ENCODE assay signal across 8 mouse cellular contexts in the genomic region with DNA sequence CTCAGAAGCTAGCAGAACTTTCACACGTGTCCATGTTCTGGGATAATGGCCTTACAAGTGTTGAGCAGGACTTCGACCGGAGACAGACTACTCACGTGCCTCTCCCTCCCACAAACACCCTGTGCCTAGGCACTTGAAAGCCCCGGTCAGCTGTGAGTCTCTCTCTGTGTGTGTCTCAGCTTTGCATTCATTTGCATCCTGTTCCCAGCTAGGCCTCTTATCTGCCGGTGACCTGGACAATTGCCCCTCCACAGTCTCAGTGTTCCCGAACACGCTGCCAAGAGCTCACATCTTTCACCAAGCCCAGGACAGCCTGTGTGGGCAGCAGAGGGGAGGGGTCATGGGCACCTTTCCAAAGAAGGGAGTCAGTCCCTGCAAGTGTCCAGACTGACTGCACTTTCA. TPM values are rescaled to one million over a fixed set of nuclear protein-coding genes. Genes with fewer than 3 reads are reported as not detected.
A peak's percentile ranks its signal among the peaks of the same experiment; 100 is the strongest.
DNase-seq lines count a peak whose midpoint lies in the region; ATAC-seq and TF ChIP-seq lines count a peak whose summit lies in the region.

No protein-coding gene starts in this region.

- WGBS in forebrain, embryonic 10.5 days: 2% methylated on average over 8 of the region's 8 CpGs
- 4% methylated on average over 8 of the region's 8 CpGs for WGBS in forebrain, embryonic 16.5 days
- 4% methylated on average over 8 of the region's 8 CpGs for WGBS in embryonic facial prominence, embryonic 10.5 days
- 1% methylated on average over 8 of the region's 8 CpGs for WGBS in hindbrain, embryonic 11.5 days
- 8% methylated on average over 8 of the region's 8 CpGs for WGBS in liver, embryonic 14.5 days (ENCODE audit: insufficient replicate concordance)

- DNase-seq in forebrain, embryonic 10.5 days (ENCODE audit: extremely low spot score, low spot score): no peak
- DNase-seq in embryonic facial prominence, embryonic 10.5 days (ENCODE audit: low spot score): peak; percentile 37
- peak; percentile 34 for DNase-seq in hindbrain, embryonic 11.5 days (ENCODE audit: low spot score)
- no peak for DNase-seq in liver, embryonic 14.5 days (ENCODE audit: low read depth in 3 of 3, low spot score in 3 of 3)
- DNase-seq in left cerebral cortex, postnatal 36 days (ENCODE audit: low spot score in 2 of 2): no peak
- DNase-seq in right cerebral cortex, postnatal 25 days: no peak

- peaks cover 92% of the 10 kb centered on the region for H3K27me3 ChIP-seq in forebrain, embryonic 10.5 days (ENCODE audit: poor library complexity, severe bottlenecking)
- H3K27me3 ChIP-seq in forebrain, embryonic 16.5 days (replicated peaks; ENCODE audit: control insufficient read depth, insufficient read depth, low read length): peaks cover 20% of the 10 kb centered on the region
- H3K27me3 ChIP-seq in embryonic facial prominence, embryonic 10.5 days (replicated peaks; ENCODE audit: low read depth, poor library complexity, severe bottlenecking): peaks cover 78% of the 10 kb centered on the region
- H3K27me3 ChIP-seq in hindbrain, embryonic 11.5 days (ENCODE audit: control insufficient read depth, insufficient read depth, low read length): peaks cover 23% of the 10 kb centered on the region
- peaks cover 39% of the 10 kb centered on the region for H3K27me3 ChIP-seq in liver, embryonic 14.5 days (ENCODE audit: control insufficient read depth, insufficient read depth, low read length)
- H3K27me3 ChIP-seq in testis, adult 2 months (ENCODE audit: control insufficient read depth, insufficient read depth, low read length): no peaks in the 10 kb centered on the region

- TF ChIP-seq CTCF in liver, embryonic 14.5 days (IDR thresholded peaks at IDR 0.05; ENCODE audit: low read depth): no peak
- no peak for TF ChIP-seq CTCF in testis, adult 2 months (IDR thresholded peaks at IDR 0.05; ENCODE audit: control insufficient read depth, insufficient read depth, insufficient replicate concordance, low read depth, low read length)

- H3K27ac ChIP-seq in forebrain, embryonic 10.5 days: no peak overlapping the region
- H3K27ac ChIP-seq in forebrain, embryonic 16.5 days (ENCODE audit: low read length): no peak overlapping the region
- no peak overlapping the region; the same call in 1 of the 2 replicates for H3K27ac ChIP-seq in embryonic facial prominence, embryonic 10.5 days (replicated peaks)
- H3K27ac ChIP-seq in hindbrain, embryonic 11.5 days (ENCODE audit: low read depth, low read length): no peak overlapping the region
- no peak overlapping the region for H3K27ac ChIP-seq in liver, embryonic 14.5 days
- peak overlapping the region; percentile 71 for H3K27ac ChIP-seq in testis, adult 2 months (ENCODE audit: control insufficient read depth, insufficient read depth, low read depth, low read length)

- peak overlapping the region; percentile 11 for H3K4me3 ChIP-seq in forebrain, embryonic 10.5 days
- no peak overlapping the region for H3K4me3 ChIP-seq in forebrain, embryonic 16.5 days (replicated peaks; ENCODE audit: low read length)
- peak overlapping the region; percentile 67; the same call in 1 of the 2 replicates for H3K4me3 ChIP-seq in embryonic facial prominence, embryonic 10.5 days
- H3K4me3 ChIP-seq in hindbrain, embryonic 11.5 days (ENCODE audit: low read depth, low read length): no peak overlapping the region
- no peak overlapping the region for H3K4me3 ChIP-seq in liver, embryonic 14.5 days (ENCODE audit: insufficient read depth in 1 of 2, low read depth in 2 of 2, low read length in 2 of 2)
- H3K4me3 ChIP-seq in testis, adult 2 months (ENCODE audit: control insufficient read depth, low read depth, low read length): no peak overlapping the region

- no peak for ATAC-seq in forebrain, embryonic 16.5 days
- ATAC-seq in hindbrain, embryonic 11.5 days (ENCODE audit: low FRiP score): no peak
- no peak for ATAC-seq in liver, embryonic 14.5 days (ENCODE audit: insufficient read depth)

- H3K36me3 ChIP-seq in forebrain, embryonic 10.5 days (replicated peaks): no peaks in the 10 kb centered on the region
- no peaks in the 10 kb centered on the region for H3K36me3 ChIP-seq in forebrain, embryonic 16.5 days (ENCODE audit: control insufficient read depth, insufficient read depth)
- H3K36me3 ChIP-seq in embryonic facial prominence, embryonic 10.5 days (replicated peaks): no peaks in the 10 kb centered on the region; the same call in 1 of the 2 replicates
- no peaks in the 10 kb centered on the region for H3K36me3 ChIP-seq in hindbrain, embryonic 11.5 days (ENCODE audit: control insufficient read depth, insufficient read depth, low read length)
- H3K36me3 ChIP-seq in liver, embryonic 14.5 days (replicated peaks; ENCODE audit: control insufficient read depth, insufficient read depth, low read depth): no peaks in the 10 kb centered on the region
- no peaks in the 10 kb centered on the region for H3K36me3 ChIP-seq in testis, adult 2 months (ENCODE audit: control insufficient read depth, insufficient read depth, low read length)

- H3K4me2 ChIP-seq in forebrain, embryonic 16.5 days (ENCODE audit: low read length): no peak overlapping the region
- no peak overlapping the region for H3K4me2 ChIP-seq in hindbrain, embryonic 11.5 days (replicated peaks; ENCODE audit: low read depth, low read length)
- peak overlapping the region; percentile 47 for H3K4me2 ChIP-seq in liver, embryonic 14.5 days (ENCODE audit: low read depth)

- no peaks in the 10 kb centered on the region for H3K9me3 ChIP-seq in forebrain, embryonic 10.5 days
- H3K9me3 ChIP-seq in forebrain, embryonic 16.5 days (ENCODE audit: control insufficient read depth, low read length): no peaks in the 10 kb centered on the region
- no peaks in the 10 kb centered on the region for H3K9me3 ChIP-seq in embryonic facial prominence, embryonic 10.5 days
- H3K9me3 ChIP-seq in hindbrain, embryonic 11.5 days (ENCODE audit: control insufficient read depth, low read length): no peaks in the 10 kb centered on the region
- H3K9me3 ChIP-seq in liver, embryonic 14.5 days (ENCODE audit: control insufficient read depth, low read length): no peaks in the 10 kb centered on the region

- intact Hi-C loops in left cerebral cortex, postnatal 36 days (cut with DNase I): no loop called here

- H3K9ac ChIP-seq in forebrain, embryonic 16.5 days (replicated peaks; ENCODE audit: low read depth, low read length): no peak overlapping the region
- no peak overlapping the region for H3K9ac ChIP-seq in hindbrain, embryonic 11.5 days (ENCODE audit: low read depth, low read length)
- no peak overlapping the region for H3K9ac ChIP-seq in liver, embryonic 14.5 days (replicated peaks)

- peaks cover 52% of the 10 kb centered on the region for H3K4me1 ChIP-seq in forebrain, embryonic 10.5 days
- peaks cover 26% of the 10 kb centered on the region for H3K4me1 ChIP-seq in forebrain, embryonic 16.5 days (replicated peaks; ENCODE audit: control insufficient read depth, insufficient read depth, low read length)
- peaks cover 55% of the 10 kb centered on the region for H3K4me1 ChIP-seq in embryonic facial prominence, embryonic 10.5 days
- peaks cover 10% of the 10 kb centered on the region for H3K4me1 ChIP-seq in hindbrain, embryonic 11.5 days (replicated peaks; ENCODE audit: control insufficient read depth, insufficient read depth, low read length)
- peaks cover 0 to 10% of the 10 kb centered on the region in 2 experiments; a peak in 2 of 4 replicates for H3K4me1 ChIP-seq in liver, embryonic 14.5 days (replicated peaks; ENCODE audit: control insufficient read depth in 2 of 2, insufficient read depth in 2 of 2, low read length in 1 of 2)
- H3K4me1 ChIP-seq in testis, adult 2 months (ENCODE audit: control insufficient read depth, insufficient read depth, low read length): peaks cover 9% of the 10 kb centered on the region

- no peak for TF ChIP-seq EP300 in liver, embryonic 14.5 days (IDR thresholded peaks at IDR 0.05; ENCODE audit: low read depth)

- no peak for TF ChIP-seq POLR2A in testis, adult 2 months (IDR thresholded peaks at IDR 0.05; ENCODE audit: control insufficient read depth, low read depth, low read length)

RNA-seq across cellular contexts. Expression of a gene that starts 0.7 kb away (rescaled TPM):
- 2.4 and 2.6 TPM in 2 replicates for polyA plus RNA-seq in forebrain, embryonic 10.5 days (2016; fragmentation: Nextera tagmentation; extraction: Ambion mirVana)
- 1.3 and 1.4 TPM in 2 replicates for polyA plus RNA-seq in forebrain, embryonic 16.5 days (2015; fragmentation: Nextera tagmentation; extraction: Ambion mirVana)
- polyA plus RNA-seq in embryonic facial prominence, embryonic 10.5 days (2016; fragmentation: Nextera tagmentation; extraction: Ambion mirVana): 3.3 and 4.3 TPM in 2 replicates
- 1.8 and 2.4 TPM in 2 replicates for polyA plus RNA-seq in hindbrain, embryonic 11.5 days (2014; fragmentation: Nextera tagmentation; extraction: Ambion mirVana)
- polyA plus RNA-seq in liver, embryonic 14.5 days (2012; rRNA removed): 2.2 and 2.5 TPM in 2 replicates
- polyA plus RNA-seq in liver, embryonic 14.5 days (2014; fragmentation: Nextera tagmentation; extraction: Ambion mirVana): 1.1 and 1.3 TPM in 2 replicates
- polyA plus RNA-seq in testis, adult 2 months (2012; rRNA removed): 5.0 and 5.9 TPM in 2 replicates
- 1 to 10 TPM; 3.6 to 4.3 TPM for total RNA-seq in left cerebral cortex, postnatal 36 days (2021)

RNA-seq across cellular contexts. Expression of a gene that starts 30.2 kb away (rescaled TPM):
- polyA plus RNA-seq in forebrain, embryonic 10.5 days (2016; fragmentation: Nextera tagmentation; extraction: Ambion mirVana): 71.1 and 83.6 TPM in 2 replicates
- polyA plus RNA-seq in forebrain, embryonic 16.5 days (2015; fragmentation: Nextera tagmentation; extraction: Ambion mirVana): 58.1 and 67.0 TPM in 2 replicates
- polyA plus RNA-seq in embryonic facial prominence, embryonic 10.5 days (2016; fragmentation: Nextera tagmentation; extraction: Ambion mirVana): 36.4 and 39.0 TPM in 2 replicates
- polyA plus RNA-seq in hindbrain, embryonic 11.5 days (2014; fragmentation: Nextera tagmentation; extraction: Ambion mirVana): 34.6 and 34.7 TPM in 2 replicates
- polyA plus RNA-seq in liver, embryonic 14.5 days (2012; rRNA removed): 3.4 and 3.7 TPM in 2 replicates
- polyA plus RNA-seq in liver, embryonic 14.5 days (2014; fragmentation: Nextera tagmentation; extraction: Ambion mirVana): 2.9 and 3.6 TPM in 2 replicates
- polyA plus RNA-seq in testis, adult 2 months (2012; rRNA removed): 0.75 and 0.97 TPM in 2 replicates
- 1 to 10 TPM; 4.9 to 6.0 TPM for total RNA-seq in left cerebral cortex, postnatal 36 days (2021)

RNA-seq across cellular contexts. Expression of a gene that starts 38.9 kb away (rescaled TPM):
- 12.6 and 12.7 TPM in 2 replicates for polyA plus RNA-seq in forebrain, embryonic 10.5 days (2016; fragmentation: Nextera tagmentation; extraction: Ambion mirVana)
- 9.7 and 11.0 TPM in 2 replicates for polyA plus RNA-seq in forebrain, embryonic 16.5 days (2015; fragmentation: Nextera tagmentation; extraction: Ambion mirVana)
- 19.9 and 20.8 TPM in 2 replicates for polyA plus RNA-seq in embryonic facial prominence, embryonic 10.5 days (2016; fragmentation: Nextera tagmentation; extraction: Ambion mirVana)
- 7.8 and 9.1 TPM in 2 replicates for polyA plus RNA-seq in hindbrain, embryonic 11.5 days (2014; fragmentation: Nextera tagmentation; extraction: Ambion mirVana)
- 8.1 and 10.1 TPM in 2 replicates for polyA plus RNA-seq in liver, embryonic 14.5 days (2012; rRNA removed)
- 7.8 and 8.6 TPM in 2 replicates for polyA plus RNA-seq in liver, embryonic 14.5 days (2014; fragmentation: Nextera tagmentation; extraction: Ambion mirVana)
- polyA plus RNA-seq in testis, adult 2 months (2012; rRNA removed): 2.5 and 2.9 TPM in 2 replicates
- total RNA-seq in left cerebral cortex, postnatal 36 days (2021): 10 to 100 TPM; 14.4 to 16.5 TPM

RNA-seq across cellular contexts. Expression of a gene that starts 51.8 kb away (rescaled TPM):
- polyA plus RNA-seq in forebrain, embryonic 10.5 days (2016; fragmentation: Nextera tagmentation; extraction: Ambion mirVana): not detected in 2 replicates
- polyA plus RNA-seq in forebrain, embryonic 16.5 days (2015; fragmentation: Nextera tagmentation; extraction: Ambion mirVana): not detected in 2 replicates
- not detected in 2 replicates for polyA plus RNA-seq in embryonic facial prominence, embryonic 10.5 days (2016; fragmentation: Nextera tagmentation; extraction: Ambion mirVana)
- not detected in 2 replicates for polyA plus RNA-seq in hindbrain, embryonic 11.5 days (2014; fragmentation: Nextera tagmentation; extraction: Ambion mirVana)
- 8.7 and 9.8 TPM in 2 replicates for polyA plus RNA-seq in liver, embryonic 14.5 days (2012; rRNA removed)
- 14.0 and 15.0 TPM in 2 replicates for polyA plus RNA-seq in liver, embryonic 14.5 days (2014; fragmentation: Nextera tagmentation; extraction: Ambion mirVana)
- polyA plus RNA-seq in testis, adult 2 months (2012; rRNA removed): 2.2 and 2.8 TPM in 2 replicates
- not detected for total RNA-seq in left cerebral cortex, postnatal 36 days (2021)

Comparison
In these comparisons a context has a peak if more than half of its experiments do, and no peak if none do; other contexts are left out.
1. H3K4me3 ChIP-seq: peak in forebrain, embryonic 10.5 days (single experiment) and embryonic facial prominence, embryonic 10.5 days (single experiment); none in forebrain, embryonic 16.5 days (single experiment), hindbrain, embryonic 11.5 days (single experiment), liver, embryonic 14.5 days (0 of 2) and testis, adult 2 months (single experiment).
2. DNase-seq: peak in embryonic facial prominence, embryonic 10.5 days (single experiment) and hindbrain, embryonic 11.5 days (single experiment); none in forebrain, embryonic 10.5 days (single experiment), liver, embryonic 14.5 days (0 of 3), left cerebral cortex, postnatal 36 days (0 of 2) and right cerebral cortex, postnatal 25 days (single experiment).